Mouse (Mus musculus) kidney, postnatal 25 days (tissue): ENCODE measurements at regions not wholly inside any gene's neighbourhood (a gene's known extent, or its start where the extent isn't known, plus 50 kb on each side); places are given as distances from the start of the nearest gene placed in this dataset.

Source experiments
- DNase-seq, 2 experiments: peaks; one replicate each; pipeline ENCODE4 v3.0.0; 2021; ENCODE audit warnings: mixed read lengths in 2 of 2

DNA sequence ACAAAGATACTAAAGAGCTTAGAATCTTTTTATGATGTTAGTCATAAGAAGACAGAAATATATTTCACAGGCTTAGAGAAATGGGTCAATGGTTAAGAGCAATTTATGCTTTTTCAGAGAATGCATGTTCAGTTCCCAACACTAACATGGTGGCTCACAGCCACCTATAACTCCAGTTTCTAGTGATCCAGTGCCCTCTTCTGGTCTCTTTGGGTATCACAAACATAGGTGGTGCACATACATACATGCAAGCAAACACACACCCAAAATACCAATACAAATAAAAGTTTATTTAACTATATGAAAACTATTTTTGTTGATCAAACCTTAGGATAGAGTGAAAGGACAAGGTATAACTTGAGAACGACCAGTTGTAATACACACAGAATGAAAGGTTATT is 308.0 kb downstream of the Cmpk2 start:
- DNase-seq = no peak

DNA sequence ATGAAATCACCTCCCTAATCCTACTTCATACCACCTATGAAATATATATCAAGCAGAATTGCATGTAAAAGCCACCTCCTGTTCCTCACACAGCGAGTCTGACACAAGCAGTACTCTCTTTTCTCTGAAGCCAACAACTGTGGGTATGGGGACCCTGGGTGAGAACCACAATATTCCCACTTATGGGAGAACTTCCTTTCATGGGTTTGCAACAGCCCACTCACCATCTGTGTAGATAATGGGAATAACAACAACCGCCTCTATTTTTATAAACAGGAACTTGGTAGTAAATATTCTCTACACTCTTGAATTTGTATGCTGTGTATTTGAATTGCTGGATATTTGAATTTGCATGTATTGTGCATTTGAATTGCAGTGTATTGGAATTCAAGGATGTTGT is 305.0 kb downstream of the Cmpk2 start:
- no peak for DNase-seq

GRCm38 (mm10) chr12:26770753-26771583 is 302.0 kb downstream of the Cmpk2 start:
- DNase-seq = no peak

DNA sequence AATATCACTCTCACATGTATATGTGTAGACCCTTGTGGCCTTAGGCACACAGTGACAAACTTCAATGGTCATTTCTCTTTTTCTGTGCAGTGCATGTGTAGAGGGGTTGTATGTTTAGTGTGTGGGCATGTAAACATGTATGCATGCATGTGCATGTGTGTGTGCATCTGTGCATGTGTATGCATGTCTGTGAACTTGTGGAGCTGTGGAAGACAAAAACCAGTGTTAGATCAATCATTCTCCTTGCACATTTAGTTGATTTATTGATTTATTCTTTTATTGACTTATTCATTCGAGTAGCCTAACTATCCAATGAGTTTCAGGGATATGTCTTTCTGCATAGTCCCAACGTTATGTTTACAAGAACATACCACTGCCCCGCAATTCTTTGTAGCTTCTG is 298.5 kb downstream of the Cmpk2 start:
- no peak for DNase-seq

GRCm38 (mm10) chr12:26758657-26759325 is 289.8 kb downstream of the Cmpk2 start:
- DNase-seq = no peak

DNA sequence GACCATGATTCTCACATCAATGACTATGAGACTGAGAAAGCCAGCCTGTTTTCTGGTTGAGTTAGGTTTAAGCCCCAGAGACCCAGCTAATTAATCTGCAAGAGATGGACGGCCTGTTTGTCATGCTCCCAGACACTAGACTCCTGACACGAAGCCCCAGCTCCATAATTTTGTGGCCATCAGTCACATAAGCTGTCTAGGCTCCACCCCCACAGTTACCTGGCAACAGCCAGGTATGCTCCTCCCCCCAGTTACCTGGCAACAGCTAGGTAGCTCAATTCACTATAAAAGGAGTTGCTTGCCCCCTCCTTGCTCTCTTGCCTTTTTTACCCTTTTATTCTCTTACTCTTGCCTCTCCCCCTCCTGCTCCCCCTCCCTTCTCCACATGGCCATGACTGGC is 287.3 kb downstream of the Cmpk2 start:
- no peak for DNase-seq

GRCm38 (mm10) chr12:26754611-26755010 is 285.6 kb downstream of the Cmpk2 start:
- DNase-seq = no peak

GRCm38 (mm10) chr12:26734558-26734897 is 265.5 kb downstream of the Cmpk2 start:
- DNase-seq = no peak

- no peak for DNase-seq
These were observed 265.0 kb downstream of the Cmpk2 start for GRCm38 (mm10) chr12:26733822-26734557.

- DNase-seq = no peak
These were observed 254.4 kb downstream of the Cmpk2 start for GRCm38 (mm10) chr12:26723399-26723798.

DNA sequence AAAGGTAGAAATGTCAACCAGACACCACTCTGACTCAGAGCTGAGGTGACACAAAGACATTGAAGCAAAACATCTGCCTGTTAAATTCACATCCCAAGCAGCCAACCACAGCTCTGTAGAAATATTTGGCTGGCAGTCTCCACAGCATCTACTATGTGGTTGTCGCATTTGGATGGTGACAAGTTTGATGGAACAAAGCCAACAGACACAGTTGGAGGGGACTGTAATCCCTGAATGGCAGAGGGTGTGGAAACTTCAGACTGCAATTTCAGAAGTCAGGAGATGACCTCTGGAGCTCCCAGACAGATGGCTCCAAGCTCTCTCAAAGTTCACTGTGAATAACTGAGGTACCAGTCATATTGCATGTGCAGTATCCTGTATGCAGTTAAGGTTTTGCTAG is 229.8 kb downstream of the Cmpk2 start:
- DNase-seq = no peak

DNA sequence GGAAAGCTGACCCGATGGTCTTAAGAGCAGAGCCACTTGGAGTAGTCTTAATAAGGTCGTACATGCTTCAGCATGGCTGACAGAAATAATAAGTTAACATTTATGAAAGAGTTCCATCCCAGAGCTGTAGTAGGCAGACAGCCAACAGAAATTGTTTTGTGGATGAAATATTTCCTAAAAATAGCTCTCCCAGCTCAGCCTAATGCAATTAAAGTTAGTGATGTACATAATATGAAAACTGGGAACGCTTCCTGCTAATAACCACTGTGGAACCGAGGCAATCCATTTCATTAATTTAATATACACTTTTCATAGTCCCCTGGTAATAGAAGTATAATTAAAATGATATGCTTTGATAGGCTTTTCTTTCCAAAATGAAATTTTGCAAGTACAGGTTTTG is 219.0 kb downstream of the Cmpk2 start:
- no peak for DNase-seq

- no peak for DNase-seq
These were observed 211.6 kb downstream of the Cmpk2 start for GRCm38 (mm10) chr12:26680568-26680947.

GRCm38 (mm10) chr12:26679887-26680567 is 211.0 kb downstream of the Cmpk2 start:
- no peak for DNase-seq

- no peak for DNase-seq
These were observed 196.5 kb downstream of the Cmpk2 start for GRCm38 (mm10) chr12:26665466-26665865.

- no peak for DNase-seq
These were observed 185.2 kb downstream of the Cmpk2 start for GRCm38 (mm10) chr12:26654251-26654650.

- no peak for DNase-seq
These were observed 184.8 kb downstream of the Cmpk2 start for GRCm38 (mm10) chr12:26653781-26654180.

GRCm38 (mm10) chr12:26646141-26646540 is 177.1 kb downstream of the Cmpk2 start:
- peak in 1 of 2 experiments; percentile 31 for DNase-seq

GRCm38 (mm10) chr12:26635665-26636241 is 166.7 kb downstream of the Cmpk2 start:
- no peak for DNase-seq

DNA sequence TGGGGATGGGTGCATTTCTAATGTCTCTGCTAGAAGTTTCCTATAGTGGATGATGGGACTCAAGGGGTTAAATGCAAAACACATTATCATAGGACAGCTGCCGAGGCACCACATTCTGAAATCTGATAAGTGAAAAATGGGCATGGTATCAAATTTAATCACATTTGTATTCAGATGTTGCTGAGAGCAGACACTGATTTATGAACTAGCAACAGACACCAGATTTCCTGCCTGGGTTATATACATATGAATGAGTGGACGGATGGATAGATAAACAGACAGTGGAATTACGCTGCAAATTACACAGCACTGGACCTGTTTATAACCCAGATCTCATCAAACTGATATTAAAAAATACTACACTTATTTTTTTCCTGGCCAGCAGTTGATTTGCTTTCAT is 166.2 kb downstream of the Cmpk2 start:
- DNase-seq = no peak

- no peak for DNase-seq
These were observed 162.8 kb downstream of the Cmpk2 start for GRCm38 (mm10) chr12:26631795-26632122.

DNA sequence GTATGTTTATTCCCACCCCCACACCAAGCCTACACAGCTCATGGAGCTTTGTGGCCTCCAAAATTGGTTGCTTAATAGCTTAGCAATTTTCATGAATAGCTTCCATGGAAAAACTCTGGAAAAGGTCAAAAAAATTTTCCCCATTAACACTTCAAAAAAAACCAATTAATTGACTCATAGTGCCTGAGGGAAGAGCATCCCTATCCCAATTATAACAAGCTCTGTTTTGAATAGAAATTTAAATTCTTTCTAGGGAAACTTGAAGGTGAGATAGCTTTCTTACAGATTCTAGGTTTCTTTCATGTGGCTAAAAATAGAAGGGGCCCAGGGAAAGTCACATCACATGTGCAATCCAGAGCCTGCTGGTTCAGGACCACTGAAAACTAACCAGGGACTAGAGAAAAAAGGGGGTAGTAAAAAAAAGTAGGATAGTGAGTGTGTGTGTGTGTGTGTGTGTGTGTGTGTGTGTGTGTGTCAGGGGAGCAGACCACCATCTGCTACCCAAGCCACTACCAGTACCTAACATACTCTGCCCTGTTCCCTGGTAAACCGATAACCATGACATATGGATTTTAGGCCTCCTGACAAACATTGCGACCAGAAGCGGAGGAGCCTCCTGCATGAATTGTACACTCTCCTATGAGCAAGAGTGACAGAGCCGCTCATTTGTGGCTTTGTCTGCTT is 162.2 kb downstream of the Cmpk2 start:
- DNase-seq = no peak
